Mouse (Mus musculus) megakaryocyte progenitor cell, adult 5-6 weeks (primary cell): ENCODE measurements around the gene Spag9. TPM values are rescaled to one million over a fixed set of nuclear protein-coding genes. Genes with fewer than 3 reads are reported as not detected.

Experiments
- ATAC-seq: replicated peaks from 2 replicates; pipeline ENCODE4 v1.8.0; 2016; ENCODE audit warnings: mild to moderate bottlenecking, moderate TSS enrichment, inconsistent platforms; ENCODE audit not compliant: poor library complexity
- total RNA-seq, 2 experiments: library from RNA; stranded (forward) in 1 of 2; stranded (reverse) in 1 of 2; fragments of 157-497, 149-512 nt in 1 of 2; fragments of 200-1000 nt in 1 of 2; gene quantifications; 2 replicates each; pipeline versions ENCODE4 v1.2.3 to v1.2.4; 2015 to 2017

Gene Spag9
- total RNA-seq (2015), result 33.6 and 34.0 TPM in 2 replicates
- 51.5 and 64.3 TPM in 2 replicates for total RNA-seq (2017)

GRCm38 (mm10) chr11:93995720-93996305 lies at the start of gene Spag9:
Gene Spag9, plus strand, starts transcription at chr11:93996091.
- peak; percentile 75 for ATAC-seq

- ATAC-seq, result no peak
These were observed 46.9 kb upstream of the Spag9 start for GRCm38 (mm10) chr11:93948887-93949567.

GRCm38 (mm10) chr11:93950045-93950444 lies 45.8 kb upstream of the Spag9 start:
- no peak for ATAC-seq

- ATAC-seq, result no peak
These were observed 43.5 kb upstream of the Spag9 start for GRCm38 (mm10) chr11:93952376-93952775.

- peak; percentile 5; the same call in 1 of the 2 replicates for ATAC-seq
These were observed 41.1 kb upstream of the Spag9 start for GRCm38 (mm10) chr11:93954738-93955255.

GRCm38 (mm10) chr11:93955256-93956150 lies 40.4 kb upstream of the Spag9 start:
- peak; percentile 93 for ATAC-seq

- peak; percentile 13 for ATAC-seq
These were observed 39.7 kb upstream of the Spag9 start, which contains the start of gene Nme2 for GRCm38 (mm10) chr11:93956159-93956558. Gene Nme2, minus strand, starts transcription at chr11:93956259.

GRCm38 (mm10) chr11:93957031-93957555 lies 38.8 kb upstream of the Spag9 start:
- no peak for ATAC-seq

GRCm38 (mm10) chr11:93957746-93958145 lies 38.1 kb upstream of the Spag9 start:
- ATAC-seq, result no peak

GRCm38 (mm10) chr11:93961482-93961881 lies 34.4 kb upstream of the Spag9 start:
- no peak for ATAC-seq

GRCm38 (mm10) chr11:93963013-93963412 lies 32.9 kb upstream of the Spag9 start:
- no peak for ATAC-seq

- ATAC-seq, result no peak
These were observed 30.5 kb upstream of the Spag9 start for GRCm38 (mm10) chr11:93965391-93965790.

GRCm38 (mm10) chr11:93967381-93967780 lies 28.5 kb upstream of the Spag9 start:
- ATAC-seq, result peak; percentile 5

GRCm38 (mm10) chr11:93968005-93968847 lies 27.7 kb upstream of the Spag9 start, which contains the start of the genes Gm20390 and Nme1:
Gene Gm20390, minus strand, starts transcription at chr11:93968293.
Gene Nme1, minus strand, starts transcription at chr11:93968521.
- peak; percentile 93 for ATAC-seq

- no peak for ATAC-seq
These were observed 27.1 kb upstream of the Spag9 start for GRCm38 (mm10) chr11:93968848-93969128.

GRCm38 (mm10) chr11:93969171-93969570 lies 26.7 kb upstream of the Spag9 start:
- ATAC-seq, result no peak

GRCm38 (mm10) chr11:93969799-93970198 lies 26.1 kb upstream of the Spag9 start:
- no peak for ATAC-seq

GRCm38 (mm10) chr11:93972951-93973350 lies 22.9 kb upstream of the Spag9 start:
- ATAC-seq, result no peak

GRCm38 (mm10) chr11:93979502-93980049 lies 16.3 kb upstream of the Spag9 start:
- ATAC-seq, result 0 out of 2 replicates have a peak, but pooled peaks have one; percentile 20

- ATAC-seq, result peak; percentile 36
These were observed 11.3 kb upstream of the Spag9 start for GRCm38 (mm10) chr11:93984619-93985018.
